ENCODE assay signal across 8 mouse cellular contexts in genomic region chr1:36030421-36030821, GRCm38 (mm10). TPM values are rescaled to one million over a fixed set of nuclear protein-coding genes. Genes with fewer than 3 reads are reported as not detected.
DNase-seq lines count a peak whose midpoint lies in the region; ATAC-seq and TF ChIP-seq lines count a peak whose summit lies in the region.

No protein-coding gene starts in this region.

- in situ Hi-C loops in ES-E14 (cut with MboI; ENCODE audit: low sequenced_read_pairs in 2 of 2, unreplicated experiment in 2 of 2), result no loop called here

- H3K36me3 ChIP-seq in ES-E14 (ENCODE audit: control insufficient read depth, insufficient read depth, low read length, poor library complexity, severe bottlenecking), result no peaks in the 10 kb centered on the region
- H3K36me3 ChIP-seq in stomach, embryonic 14.5 days (ENCODE audit: control insufficient read depth, insufficient read depth, low read length), result no peaks in the 10 kb centered on the region

- H3K27ac ChIP-seq in ES-E14 (ENCODE audit: insufficient read depth, low read depth, low read length, poor library complexity, severe bottlenecking), result no peak overlapping the region
- H3K27ac ChIP-seq in stomach, embryonic 14.5 days (ENCODE audit: low read length), result peak overlapping the region; percentile 21; the same call in 1 of the 2 replicates

- peak overlapping the region in 1 of 2 experiments; percentile 19; a peak in 2 of 4 replicates for H3K4me3 ChIP-seq in ES-E14 (ENCODE audit: insufficient read depth in 1 of 2, low read depth in 1 of 2, low read length in 2 of 2, poor library complexity in 1 of 2, severe bottlenecking in 1 of 2)
- H3K4me3 ChIP-seq in lung, adult 2 months (replicated peaks; ENCODE audit: extremely low read depth, low read depth, low read length), result no peak overlapping the region
- no peak overlapping the region for H3K4me3 ChIP-seq in stomach, embryonic 14.5 days (ENCODE audit: low read depth, low read length)

- no peaks in the 10 kb centered on the region for H3K9me3 ChIP-seq in ES-E14 (ENCODE audit: control insufficient read depth, insufficient read depth, low read depth, low read length)
- no peaks in the 10 kb centered on the region for H3K9me3 ChIP-seq in stomach, embryonic 14.5 days (ENCODE audit: control insufficient read depth, low read depth, low read length)

- no peak for TF ChIP-seq CTCF in lung, adult 2 months (IDR thresholded peaks at IDR 0.05; ENCODE audit: insufficient read depth, low read length)

- peak overlapping the region; percentile 31; the same call in 1 of the 2 replicates for H3K9ac ChIP-seq in ES-E14 (ENCODE audit: insufficient read depth, low read depth, low read length, poor library complexity, severe bottlenecking)
- H3K9ac ChIP-seq in stomach, embryonic 14.5 days (replicated peaks; ENCODE audit: low read depth, low read length), result no peak overlapping the region

- TF ChIP-seq POLR2A in lung, adult 2 months (IDR thresholded peaks at IDR 0.05; ENCODE audit: borderline replicate concordance, extremely low read depth, low read depth, low read length), result no peak

- H3K4me2 ChIP-seq in stomach, embryonic 14.5 days (replicated peaks; ENCODE audit: low read depth, low read length), result no peak overlapping the region

- peak; percentile 98 for DNase-seq in 3134 (ENCODE audit: extremely low read depth, insufficient read length, low spot score)
- no peak for DNase-seq in ES-E14 (ENCODE audit: low read depth, low spot score)
- peak; percentile 87 for DNase-seq in cerebellum, postnatal 36 days
- DNase-seq in gastrocnemius, postnatal 4 days (ENCODE audit: low spot score in 2 of 2), result peak; percentile 68 to 86
- DNase-seq in kidney, postnatal 36 days, result peak; percentile 82 to 83
- peak; percentile 37 for DNase-seq in lung, adult 2 months

- H3K27me3 ChIP-seq in stomach, embryonic 14.5 days (ENCODE audit: control insufficient read depth, insufficient read depth, low read length), result no peaks in the 10 kb centered on the region

- peaks cover 2 to 5% of the 10 kb centered on the region in 2 experiments; a peak in 2 of 4 replicates for H3K4me1 ChIP-seq in ES-E14 (ENCODE audit: control insufficient read depth in 2 of 2, insufficient read depth in 2 of 2, low read length in 2 of 2, poor library complexity in 1 of 2)
- H3K4me1 ChIP-seq in lung, adult 2 months (ENCODE audit: control insufficient read depth, insufficient read depth, low read length), result peaks cover 3% of the 10 kb centered on the region; the same call in 1 of the 2 replicates
- no peaks in the 10 kb centered on the region for H3K4me1 ChIP-seq in stomach, embryonic 14.5 days (ENCODE audit: control insufficient read depth, insufficient read depth, low read length)

- WGBS in lung, adult 2 months, result 26% methylated on average over 10 of the region's 10 CpGs
- WGBS in stomach, embryonic 14.5 days, result 35% methylated on average over 10 of the region's 10 CpGs

- ATAC-seq in stomach, embryonic 14.5 days (ENCODE audit: insufficient number of reproducible peaks, insufficient read depth, low FRiP score, low read depth), result no peak
- ATAC-seq in megakaryocyte-erythroid progenitor cell, adult 5-6 weeks (replicated peaks; ENCODE audit: low FRiP score, low TSS enrichment, poor library complexity, severe bottlenecking), result no peak

TF ChIP-seq in ES-E14, 5 proteins besides CTCF, POLR2A, EP300 and RAD21:
- TF ChIP-seq CHD2 (IDR thresholded peaks at IDR 0.05; ENCODE audit: low read depth, low read length) (no peak), HCFC1 (IDR thresholded peaks at IDR 0.05; ENCODE audit: borderline replicate concordance, insufficient read depth, low read length) (no peak), ZNF384 (IDR thresholded peaks at IDR 0.05; ENCODE audit: low read depth, low read length) (no peak), ZC3H11A (IDR thresholded peaks at IDR 0.05; ENCODE audit: borderline replicate concordance, low read depth, low read length) (no peak), MAFK (IDR thresholded peaks at IDR 0.05; ENCODE audit: insufficient read depth, low read depth, low read length) (no peak)

RNA-seq across cellular contexts. Expression of gene Hs6st1, which starts 37.8 kb away (rescaled TPM):
- 46.3 and 51.0 TPM in 2 replicates for total RNA-seq in ES-E14 (2012; rRNA removed)
- 10 to 100 TPM; 39.7 to 40.5 TPM for total RNA-seq in gastrocnemius, postnatal 4 days (2021)
- polyA plus RNA-seq in lung, adult 2 months (2012; rRNA removed), result 33.8 and 35.0 TPM in 2 replicates
- polyA plus RNA-seq in stomach, embryonic 14.5 days (2014; fragmentation: Nextera tagmentation; extraction: Ambion mirVana), result 8.0 and 8.5 TPM in 2 replicates
- total RNA-seq in megakaryocyte-erythroid progenitor cell, adult 5-6 weeks (2014; fragmentation: Nextera tagmentation), result 50.8 and 62.3 TPM in 2 replicates
- total RNA-seq in megakaryocyte-erythroid progenitor cell, adult 5-6 weeks (2017), result 18.3 and 30.2 TPM in 2 replicates
